Mouse (Mus musculus): ENCODE measurements around the gene Mgmt. TPM values are rescaled to one million over a fixed set of nuclear protein-coding genes. Genes with fewer than 3 reads are reported as not detected.

Gene Mgmt
- polyA plus RNA-seq, 2 experiments: 3.3 to 6.6 TPM

DNA sequence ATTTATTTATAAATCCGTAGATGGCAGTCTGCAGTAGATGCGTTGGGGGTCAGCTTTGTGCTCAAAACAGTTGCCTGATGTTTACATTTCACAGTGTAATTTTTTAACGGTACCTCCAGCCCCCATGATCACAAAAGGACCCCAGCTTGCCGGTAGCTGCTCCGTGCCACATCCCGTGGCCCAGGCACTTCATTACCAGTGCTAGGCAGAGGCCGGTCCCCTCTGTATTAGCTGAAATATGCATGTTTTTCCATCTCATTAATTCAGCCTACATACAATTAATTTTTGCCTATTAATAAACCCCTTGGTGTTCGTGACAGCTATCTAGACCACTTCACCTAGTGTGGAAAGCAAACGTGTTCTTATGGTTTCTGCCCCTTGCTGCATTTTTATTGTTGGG, 169.8 kb downstream of the Mgmt start:
- Histone ChIP-seq H3K4me1 (ENCODE audit: control insufficient read depth, insufficient read depth, low read length) (no peaks in the 10 kb centered on the region), H3K4me2 (replicated peaks; ENCODE audit: low read depth, low read length, severe bottlenecking) (no peak overlapping the region), H3K27me3 (ENCODE audit: control insufficient read depth, insufficient read depth, low read length) (no peaks in the 10 kb centered on the region), H3K36me3 (ENCODE audit: control insufficient read depth, insufficient read depth, low read length) (no peaks in the 10 kb centered on the region), H3K9me3 (ENCODE audit: control insufficient read depth, low read length) (no peaks in the 10 kb centered on the region), H3K4me3 (replicated peaks; ENCODE audit: low read length) (no peak overlapping the region), H3K9ac (ENCODE audit: low read depth, low read length, severe bottlenecking) (no peak overlapping the region), H3K27ac (replicated peaks; ENCODE audit: low read depth, low read length) (no peak overlapping the region)
- ATAC-seq (ENCODE audit: low FRiP score, low read depth): no peak
- no peak for TF ChIP-seq POLR2A (IDR thresholded peaks at IDR 0.05; ENCODE audit: borderline replicate concordance, extremely low read depth, insufficient read depth, insufficient read length)
- no peak for DNase-seq (ENCODE audit: low spot score)
- 72% methylated on average over 9 of the region's 9 CpGs for WGBS

DNA sequence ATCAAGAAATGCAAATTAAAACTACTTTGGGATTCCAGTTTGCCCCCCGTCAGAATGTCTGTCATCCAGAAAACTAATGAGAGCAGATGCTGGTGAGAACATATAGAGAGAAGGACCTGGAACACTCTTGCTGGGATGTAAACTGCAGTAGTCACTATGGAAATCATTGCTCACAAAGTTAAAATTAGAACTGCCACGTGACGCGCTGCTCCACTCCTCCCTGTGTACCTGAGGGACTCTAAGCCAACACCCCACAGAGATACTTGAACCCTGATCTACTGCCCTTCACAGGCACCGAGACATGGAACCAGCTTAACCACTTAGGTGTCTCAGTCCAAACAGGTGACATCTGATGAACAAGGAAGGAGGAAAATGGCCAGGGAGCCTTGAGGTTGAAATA, 171.0 kb downstream of the Mgmt start:
- Histone ChIP-seq H3K4me3 (replicated peaks; ENCODE audit: low read length) (no peak overlapping the region), H3K9me3 (ENCODE audit: control insufficient read depth, low read length) (no peaks in the 10 kb centered on the region), H3K36me3 (ENCODE audit: control insufficient read depth, insufficient read depth, low read length) (no peaks in the 10 kb centered on the region), H3K27ac (replicated peaks; ENCODE audit: low read depth, low read length) (no peak overlapping the region), H3K9ac (ENCODE audit: low read depth, low read length, severe bottlenecking) (no peak overlapping the region), H3K27me3 (ENCODE audit: control insufficient read depth, insufficient read depth, low read length) (no peaks in the 10 kb centered on the region), H3K4me1 (ENCODE audit: control insufficient read depth, insufficient read depth, low read length) (no peaks in the 10 kb centered on the region), H3K4me2 (replicated peaks; ENCODE audit: low read depth, low read length, severe bottlenecking) (no peak overlapping the region)
- DNase-seq (ENCODE audit: low spot score) (no peak), ATAC-seq (ENCODE audit: low FRiP score, low read depth) (no peak)
- TF ChIP-seq POLR2A (IDR thresholded peaks at IDR 0.05; ENCODE audit: borderline replicate concordance, extremely low read depth, insufficient read depth, insufficient read length): no peak
- WGBS: 80% methylated on average over 5 of the region's 5 CpGs

DNA sequence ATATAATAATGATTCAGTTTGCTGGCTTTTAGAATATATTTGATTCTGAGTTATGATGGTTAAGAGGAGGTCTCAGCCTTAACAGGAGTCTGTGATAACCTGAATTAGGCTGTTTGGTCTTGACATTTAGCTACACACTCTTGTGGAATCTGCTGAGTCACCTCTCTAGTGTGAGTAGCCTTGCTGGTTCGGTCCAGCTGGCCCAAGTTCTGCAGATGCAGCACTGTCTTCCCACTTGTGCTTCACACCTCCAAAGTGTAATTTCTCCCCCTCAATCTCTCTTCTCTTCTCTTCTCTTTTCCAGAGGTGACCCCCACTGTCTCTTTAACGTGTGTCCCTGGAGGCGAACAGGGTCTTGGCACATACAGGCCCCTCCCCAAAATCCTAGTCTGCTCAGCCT, 171.8 kb downstream of the Mgmt start:
- TF ChIP-seq POLR2A (IDR thresholded peaks at IDR 0.05; ENCODE audit: borderline replicate concordance, extremely low read depth, insufficient read depth, insufficient read length): no peak
- DNase-seq (ENCODE audit: low spot score): no peak
- 87% methylated on average over 3 of the region's 3 CpGs for WGBS

DNA sequence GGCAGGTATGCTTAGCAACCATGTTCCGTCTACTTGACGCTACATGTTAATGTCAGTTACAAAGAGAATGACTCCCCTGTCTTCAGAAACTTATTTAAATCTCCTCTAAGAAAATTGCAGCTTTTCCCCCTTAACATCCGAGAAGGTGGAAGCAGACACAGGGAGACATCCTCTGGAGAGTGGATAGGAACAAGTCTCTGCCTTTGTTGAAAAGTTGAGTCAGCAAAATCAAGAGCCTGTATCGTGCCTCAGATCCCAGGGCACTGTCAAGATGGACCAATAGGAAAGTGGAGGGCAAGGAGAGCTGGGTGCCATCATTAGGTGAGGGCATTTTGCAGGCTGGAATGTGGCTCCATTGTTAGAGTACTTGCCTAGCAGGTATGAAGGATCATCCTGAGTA, 172.6 kb downstream of the Mgmt start:
- Histone ChIP-seq H3K9me3 (ENCODE audit: control insufficient read depth, low read length) (no peaks in the 10 kb centered on the region), H3K4me3 (replicated peaks; ENCODE audit: low read length) (no peak overlapping the region), H3K27me3 (ENCODE audit: control insufficient read depth, insufficient read depth, low read length) (no peaks in the 10 kb centered on the region), H3K4me2 (replicated peaks; ENCODE audit: low read depth, low read length, severe bottlenecking) (no peak overlapping the region), H3K36me3 (ENCODE audit: control insufficient read depth, insufficient read depth, low read length) (no peaks in the 10 kb centered on the region), H3K27ac (replicated peaks; ENCODE audit: low read depth, low read length) (no peak overlapping the region), H3K4me1 (ENCODE audit: control insufficient read depth, insufficient read depth, low read length) (no peaks in the 10 kb centered on the region), H3K9ac (ENCODE audit: low read depth, low read length, severe bottlenecking) (no peak overlapping the region)
- ATAC-seq (ENCODE audit: low FRiP score, low read depth) (no peak), DNase-seq (ENCODE audit: low spot score) (no peak)
- no peak for TF ChIP-seq POLR2A (IDR thresholded peaks at IDR 0.05; ENCODE audit: borderline replicate concordance, extremely low read depth, insufficient read depth, insufficient read length)
- 90% methylated on average over 4 of the region's 4 CpGs for WGBS

More for the DNA sequence above, 171.8 kb downstream of the Mgmt start:
- H3K4me3 ChIP-seq (replicated peaks; ENCODE audit: low read length): no peak overlapping the region
- H3K4me1 ChIP-seq (ENCODE audit: control insufficient read depth, insufficient read depth, low read length): no peaks in the 10 kb centered on the region
- no peak overlapping the region for H3K27ac ChIP-seq (replicated peaks; ENCODE audit: low read depth, low read length)
- H3K27me3 ChIP-seq (ENCODE audit: control insufficient read depth, insufficient read depth, low read length): no peaks in the 10 kb centered on the region
- no peaks in the 10 kb centered on the region for H3K9me3 ChIP-seq (ENCODE audit: control insufficient read depth, low read length)
- no peak for ATAC-seq (ENCODE audit: low FRiP score, low read depth)
- no peak overlapping the region for H3K9ac ChIP-seq (ENCODE audit: low read depth, low read length, severe bottlenecking)
- H3K36me3 ChIP-seq (ENCODE audit: control insufficient read depth, insufficient read depth, low read length): no peaks in the 10 kb centered on the region
- no peak overlapping the region for H3K4me2 ChIP-seq (replicated peaks; ENCODE audit: low read depth, low read length, severe bottlenecking)

DNA sequence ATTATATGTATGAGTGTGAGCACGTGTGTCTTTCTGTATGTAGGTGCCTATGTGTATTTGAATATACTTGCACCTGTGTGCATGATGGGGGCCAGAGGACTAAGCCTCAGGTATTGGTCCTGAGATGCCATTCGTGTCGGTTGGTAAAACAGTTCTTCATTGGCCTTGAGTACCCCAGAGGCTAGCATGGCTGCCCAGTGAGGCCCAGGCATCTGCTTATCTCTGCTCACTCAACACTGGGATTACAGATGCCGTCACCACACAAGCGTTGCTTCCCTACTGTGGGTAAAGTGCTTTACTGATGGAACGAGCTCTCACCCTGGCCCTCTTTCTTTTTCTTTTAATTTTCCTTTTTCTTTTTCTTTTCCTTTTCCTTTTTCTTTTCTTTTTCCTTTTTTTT, 173.3 kb downstream of the Mgmt start:
- no peak overlapping the region for H3K4me2 ChIP-seq (replicated peaks; ENCODE audit: low read depth, low read length, severe bottlenecking)
- H3K9ac ChIP-seq (ENCODE audit: low read depth, low read length, severe bottlenecking): no peak overlapping the region
- 89% methylated on average over 6 of the region's 6 CpGs for WGBS
- H3K27ac ChIP-seq (replicated peaks; ENCODE audit: low read depth, low read length): no peak overlapping the region
- ATAC-seq (ENCODE audit: low FRiP score, low read depth) (no peak), DNase-seq (ENCODE audit: low spot score) (no peak)
- peaks cover 5% of the 10 kb centered on the region for H3K4me1 ChIP-seq (ENCODE audit: control insufficient read depth, insufficient read depth, low read length)
- no peaks in the 10 kb centered on the region for H3K9me3 ChIP-seq (ENCODE audit: control insufficient read depth, low read length)
- no peak overlapping the region for H3K4me3 ChIP-seq (replicated peaks; ENCODE audit: low read length)
- no peaks in the 10 kb centered on the region for H3K36me3 ChIP-seq (ENCODE audit: control insufficient read depth, insufficient read depth, low read length)
- H3K27me3 ChIP-seq (ENCODE audit: control insufficient read depth, insufficient read depth, low read length): no peaks in the 10 kb centered on the region
- TF ChIP-seq POLR2A (IDR thresholded peaks at IDR 0.05; ENCODE audit: borderline replicate concordance, extremely low read depth, insufficient read depth, insufficient read length): no peak

DNA sequence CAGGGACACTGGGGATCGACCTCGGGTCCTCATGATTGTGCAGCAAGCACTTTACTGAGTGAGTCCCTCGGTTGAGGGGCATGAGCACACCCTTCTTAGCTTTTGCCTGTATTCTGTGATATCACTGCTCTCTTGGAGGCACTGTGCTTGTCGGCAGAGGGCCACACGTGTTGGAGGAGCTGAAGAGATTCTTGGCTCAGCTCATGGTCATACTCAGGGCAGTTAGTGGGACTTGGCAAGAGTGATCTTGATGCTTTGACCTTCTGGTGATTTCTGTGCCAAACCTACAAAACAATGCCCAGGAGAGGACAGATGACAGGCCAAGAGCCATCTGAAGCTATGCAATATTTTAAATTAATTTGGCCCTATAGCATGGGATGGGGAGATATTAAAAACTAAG, 174.4 kb downstream of the Mgmt start:
- H3K27ac ChIP-seq (replicated peaks; ENCODE audit: low read depth, low read length): no peak overlapping the region
- no peaks in the 10 kb centered on the region for H3K9me3 ChIP-seq (ENCODE audit: control insufficient read depth, low read length)
- no peaks in the 10 kb centered on the region for H3K36me3 ChIP-seq (ENCODE audit: control insufficient read depth, insufficient read depth, low read length)
- no peak overlapping the region for H3K4me3 ChIP-seq (replicated peaks; ENCODE audit: low read length)
- no peak for DNase-seq (ENCODE audit: low spot score)
- no peak overlapping the region for H3K9ac ChIP-seq (ENCODE audit: low read depth, low read length, severe bottlenecking)
- TF ChIP-seq POLR2A (IDR thresholded peaks at IDR 0.05; ENCODE audit: borderline replicate concordance, extremely low read depth, insufficient read depth, insufficient read length): no peak
- H3K4me2 ChIP-seq (replicated peaks; ENCODE audit: low read depth, low read length, severe bottlenecking): no peak overlapping the region
- no peaks in the 10 kb centered on the region for H3K27me3 ChIP-seq (ENCODE audit: control insufficient read depth, insufficient read depth, low read length)
- peaks cover 15% of the 10 kb centered on the region for H3K4me1 ChIP-seq (ENCODE audit: control insufficient read depth, insufficient read depth, low read length)
- ATAC-seq (ENCODE audit: low FRiP score, low read depth): no peak
- WGBS: 83% methylated on average over 5 of the region's 5 CpGs

All from limb, embryonic 14.5 days (tissue).